Mouse (Mus musculus) granulocyte monocyte progenitor cell, adult 5-6 weeks (primary cell): Measurements from ENCODE around the gene Olfr111. TPM values are rescaled to one million over a fixed set of nuclear protein-coding genes. Genes with fewer than 3 reads are reported as not detected.
A peak's percentile ranks its signal among the peaks of the same experiment; 100 is the strongest.
"Not testable (repeated sequence)": the region's sequence is repeated elsewhere in the genome, so short reads cannot be mapped to it uniquely, and the experiment has no call there.

Experiments used
- ATAC-seq: replicated peaks from 2 replicates; pipeline ENCODE4 v1.8.0; 2016; ENCODE audit warnings: mild to moderate bottlenecking, moderate TSS enrichment, inconsistent platforms; ENCODE audit not compliant: poor library complexity, severe bottlenecking
- total RNA-seq, 2 experiments: library from RNA; stranded (forward) in 1 of 2; stranded (reverse) in 1 of 2; fragments of 200-712, 200-1000 nt in 1 of 2; fragments of >200 nt in 1 of 2; fragmentation: Nextera tagmentation in 1 of 2; gene quantifications; 2 replicates each; pipeline ENCODE4 v1.2.3; 2014 to 2017

Gene Olfr111
- not detected in 2 replicates for total RNA-seq (2014; fragmentation: Nextera tagmentation)
- not detected in 2 replicates for total RNA-seq (2017)

GRCm38 (mm10) chr17:37507730-37508129 lies at the start of gene Olfr111:
TSS of gene Olfr111 (plus strand) at chr17:37508030.
- ATAC-seq = no peak

GRCm38 (mm10) chr17:37458616-37459015 lies 49.2 kb upstream of the Olfr111 start, which contains the start of gene Olfr109:
TSS of gene Olfr109 (plus strand) at chr17:37458916.
- ATAC-seq = no peak

- ATAC-seq = no peak
Measured at GRCm38 (mm10) chr17:37483452-37483851, 24.4 kb upstream of the Olfr111 start, which contains the start of gene H2-M2. TSS of gene H2-M2 (minus strand) at chr17:37483552.

GRCm38 (mm10) chr17:37491930-37492518 lies 15.8 kb upstream of the Olfr111 start, which contains the start of gene Olfr110:
TSS of gene Olfr110 (plus strand) at chr17:37492468.
- peak; percentile 78 for ATAC-seq

DNA sequence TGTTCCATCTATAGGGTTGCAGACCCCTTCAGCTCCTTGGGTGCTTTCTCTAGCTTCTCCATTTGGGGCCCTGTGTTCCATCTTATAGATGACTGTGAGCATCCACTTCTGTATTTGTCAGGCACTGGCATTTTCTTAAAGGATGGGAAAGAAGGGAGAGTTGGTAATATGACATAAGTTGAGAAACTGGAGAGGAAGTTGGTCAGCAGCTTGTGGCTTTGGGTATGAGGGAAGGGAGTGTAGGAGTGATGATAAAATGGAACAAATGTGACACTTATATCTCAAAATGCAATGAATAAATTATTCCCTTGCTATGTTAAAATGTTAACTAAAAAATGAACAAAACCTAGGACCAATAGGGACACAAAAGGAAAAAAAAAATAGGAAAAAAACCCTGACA lies 16.8 kb downstream of the Olfr111 start:
- ATAC-seq = peak; percentile 96

DNA sequence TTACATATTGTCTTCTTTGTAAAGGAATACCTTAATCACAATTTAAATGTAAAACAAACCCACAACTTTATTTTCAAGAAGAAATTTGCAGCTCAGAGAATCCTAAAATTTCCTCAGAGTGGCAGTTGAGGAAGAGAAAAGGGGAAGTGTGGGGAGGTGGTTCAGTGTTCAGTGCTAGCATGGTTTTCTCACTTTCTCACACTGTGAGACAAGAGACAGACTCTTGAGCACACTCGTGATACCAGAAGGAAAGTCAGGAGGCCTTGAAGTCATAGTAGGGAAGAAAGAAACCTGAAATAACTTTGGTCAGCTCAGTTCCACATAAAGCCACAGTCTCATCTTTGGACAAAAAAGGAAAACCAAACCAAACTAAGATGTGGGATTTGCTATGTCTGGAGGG lies 17.6 kb downstream of the Olfr111 start:
- ATAC-seq = peak; percentile 93

GRCm38 (mm10) chr17:37535173-37535572 lies 27.3 kb downstream of the Olfr111 start:
- ATAC-seq = no peak

DNA sequence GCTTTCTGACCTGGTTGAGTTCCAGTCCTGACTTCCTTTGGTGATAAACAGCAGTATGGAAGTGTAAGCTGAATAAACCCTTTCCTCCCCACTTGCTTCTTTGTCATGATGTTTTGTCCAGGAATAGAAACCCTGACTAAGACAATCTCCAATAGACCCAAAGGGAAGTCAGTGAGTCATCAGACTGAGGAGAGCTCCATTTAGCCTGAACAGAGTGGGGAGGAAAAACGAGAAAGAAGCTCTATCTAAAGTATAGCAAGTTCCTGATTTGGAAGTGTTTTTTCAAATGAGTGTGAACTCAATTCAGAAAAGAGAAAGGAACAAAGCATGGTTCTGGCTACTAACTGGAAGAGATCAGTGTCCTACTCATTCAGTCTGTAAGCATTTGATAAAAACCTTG lies 30.6 kb downstream of the Olfr111 start:
- not testable (repeated sequence) for ATAC-seq

- no peak for ATAC-seq
Measured at GRCm38 (mm10) chr17:37541454-37542119, 33.8 kb downstream of the Olfr111 start.

- no peak for ATAC-seq
Measured at GRCm38 (mm10) chr17:37543800-37544435, 36.1 kb downstream of the Olfr111 start.

GRCm38 (mm10) chr17:37558913-37559615 lies 51.2 kb downstream of the Olfr111 start:
- ATAC-seq = no peak

GRCm38 (mm10) chr17:37569351-37569750 lies 61.5 kb downstream of the Olfr111 start, which contains the start of gene Olfr112:
TSS of gene Olfr112 (minus strand) at chr17:37569451.
- ATAC-seq = no peak

DNA sequence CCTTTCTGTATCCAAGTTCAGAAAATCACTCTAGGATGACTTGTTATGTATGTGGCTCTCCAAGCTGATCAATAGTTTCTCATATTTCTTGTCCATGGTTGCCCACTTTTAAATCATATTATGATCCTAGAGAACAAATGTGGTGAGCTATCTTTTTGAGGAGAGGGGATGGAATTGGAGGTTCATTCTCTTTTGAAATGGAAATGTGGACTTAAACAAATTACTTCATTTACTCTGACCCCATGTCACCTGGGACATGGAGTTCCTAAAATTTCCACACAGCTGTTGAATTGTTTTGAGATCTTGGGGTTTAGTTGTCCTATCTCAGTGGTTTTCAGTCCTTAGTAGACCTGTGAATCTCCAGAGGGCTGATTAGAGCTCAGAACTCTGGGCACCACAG lies 69.7 kb downstream of the Olfr111 start, which contains the start of gene Olfr113:
TSS of gene Olfr113 (minus strand) at position 101 of the 400 bp plus-strand sequence.
- no peak for ATAC-seq

Other genes starting within 250 kb of the Olfr111 start
- not detected in 2 replicates for gene Olfr98, start 244.3 kb upstream of the Olfr111 start, total RNA-seq (2014; fragmentation: Nextera tagmentation)
- not detected in 2 replicates for gene Olfr98, start 244.3 kb upstream of the Olfr111 start, total RNA-seq (2017)
- 7.3 and 9.4 TPM in 2 replicates for gene H2-M3, start 237.8 kb upstream of the Olfr111 start, total RNA-seq (2014; fragmentation: Nextera tagmentation)
- gene H2-M3, start 237.8 kb upstream of the Olfr111 start, total RNA-seq (2017) = 16.9 and 23.6 TPM in 2 replicates
- not detected in 2 replicates for gene Olfr99, start 224.6 kb upstream of the Olfr111 start, total RNA-seq (2014; fragmentation: Nextera tagmentation)
- not detected in 2 replicates for gene Olfr99, start 224.6 kb upstream of the Olfr111 start, total RNA-seq (2017)
- not detected in 2 replicates for gene Olfr101, start 203.7 kb upstream of the Olfr111 start, total RNA-seq (2014; fragmentation: Nextera tagmentation)
- not detected in 2 replicates for gene Olfr101, start 203.7 kb upstream of the Olfr111 start, total RNA-seq (2017)
- not detected in 2 replicates for gene Olfr102, start 191.0 kb upstream of the Olfr111 start, total RNA-seq (2014; fragmentation: Nextera tagmentation)
- not detected in 2 replicates for gene Olfr102, start 191.0 kb upstream of the Olfr111 start, total RNA-seq (2017)
- gene Olfr103, start 168.3 kb upstream of the Olfr111 start, total RNA-seq (2014; fragmentation: Nextera tagmentation) = not detected in 2 replicates
- not detected in 2 replicates for gene Olfr103, start 168.3 kb upstream of the Olfr111 start, total RNA-seq (2017)
- gene Olfr104-ps, start 148.4 kb upstream of the Olfr111 start, total RNA-seq (2014; fragmentation: Nextera tagmentation) = not detected in 2 replicates
- not detected in 2 replicates for gene Olfr104-ps, start 148.4 kb upstream of the Olfr111 start, total RNA-seq (2017)
- gene Olfr105-ps, start 129.0 kb upstream of the Olfr111 start, total RNA-seq (2014; fragmentation: Nextera tagmentation) = not detected in 2 replicates
- not detected in 2 replicates for gene Olfr105-ps, start 129.0 kb upstream of the Olfr111 start, total RNA-seq (2017)
- not detected in 2 replicates for gene Olfr106-ps, start 117.6 kb upstream of the Olfr111 start, total RNA-seq (2014; fragmentation: Nextera tagmentation)
- not detected in 2 replicates for gene Olfr106-ps, start 117.6 kb upstream of the Olfr111 start, total RNA-seq (2017)
- not detected in 2 replicates for gene Olfr107, start 108.8 kb upstream of the Olfr111 start, total RNA-seq (2014; fragmentation: Nextera tagmentation)
- gene Olfr107, start 108.8 kb upstream of the Olfr111 start, total RNA-seq (2017) = not detected in 2 replicates
- gene Olfr108, start 62.5 kb upstream of the Olfr111 start, total RNA-seq (2014; fragmentation: Nextera tagmentation) = not detected in 2 replicates
- gene Olfr108, start 62.5 kb upstream of the Olfr111 start, total RNA-seq (2017) = not detected in 2 replicates
- not detected in 2 replicates for gene Olfr109, start 49.1 kb upstream of the Olfr111 start, total RNA-seq (2014; fragmentation: Nextera tagmentation)
- not detected in 2 replicates for gene Olfr109, start 49.1 kb upstream of the Olfr111 start, total RNA-seq (2017)
- gene H2-M2, start 24.5 kb upstream of the Olfr111 start, total RNA-seq (2014; fragmentation: Nextera tagmentation) = not detected in 2 replicates
- gene H2-M2, start 24.5 kb upstream of the Olfr111 start, total RNA-seq (2017) = not detected in 2 replicates
- gene Olfr110, start 15.6 kb upstream of the Olfr111 start, total RNA-seq (2014; fragmentation: Nextera tagmentation) = not detected in 2 replicates
- not detected in 2 replicates for gene Olfr110, start 15.6 kb upstream of the Olfr111 start, total RNA-seq (2017)
- not detected in 2 replicates for gene Olfr112, start 61.4 kb downstream of the Olfr111 start, total RNA-seq (2014; fragmentation: Nextera tagmentation)
- gene Olfr112, start 61.4 kb downstream of the Olfr111 start, total RNA-seq (2017) = not detected in 2 replicates
- not detected in 2 replicates for gene Olfr113, start 69.6 kb downstream of the Olfr111 start, total RNA-seq (2014; fragmentation: Nextera tagmentation)
- gene Olfr113, start 69.6 kb downstream of the Olfr111 start, total RNA-seq (2017) = not detected in 2 replicates
- gene Olfr114, start 84.7 kb downstream of the Olfr111 start, total RNA-seq (2014; fragmentation: Nextera tagmentation) = not detected in 2 replicates
- gene Olfr114, start 84.7 kb downstream of the Olfr111 start, total RNA-seq (2017) = not detected in 2 replicates
- gene Olfr115, start 119.1 kb downstream of the Olfr111 start, total RNA-seq (2014; fragmentation: Nextera tagmentation) = not detected in 2 replicates
- gene Olfr115, start 119.1 kb downstream of the Olfr111 start, total RNA-seq (2017) = not detected in 2 replicates
- gene Olfr116, start 119.2 kb downstream of the Olfr111 start, total RNA-seq (2014; fragmentation: Nextera tagmentation) = not detected in 2 replicates
- not detected in 2 replicates for gene Olfr116, start 119.2 kb downstream of the Olfr111 start, total RNA-seq (2017)
- gene Olfr117, start 155.8 kb downstream of the Olfr111 start, total RNA-seq (2014; fragmentation: Nextera tagmentation) = not detected in 2 replicates
- not detected in 2 replicates for gene Olfr117, start 155.8 kb downstream of the Olfr111 start, total RNA-seq (2017)
- gene Olfr118, start 159.0 kb downstream of the Olfr111 start, total RNA-seq (2014; fragmentation: Nextera tagmentation) = not detected in 2 replicates
- not detected in 2 replicates for gene Olfr118, start 159.0 kb downstream of the Olfr111 start, total RNA-seq (2017)
- gene Olfr119, start 188.5 kb downstream of the Olfr111 start, total RNA-seq (2014; fragmentation: Nextera tagmentation) = not detected in 2 replicates
- not detected in 2 replicates for gene Olfr119, start 188.5 kb downstream of the Olfr111 start, total RNA-seq (2017)
- not detected in 2 replicates for gene Olfr120, start 213.8 kb downstream of the Olfr111 start, total RNA-seq (2014; fragmentation: Nextera tagmentation)
- not detected in 2 replicates for gene Olfr120, start 213.8 kb downstream of the Olfr111 start, total RNA-seq (2017)
- gene Olfr121, start 240.8 kb downstream of the Olfr111 start, total RNA-seq (2014; fragmentation: Nextera tagmentation) = not detected in 2 replicates
- not detected in 2 replicates for gene Olfr121, start 240.8 kb downstream of the Olfr111 start, total RNA-seq (2017)